In the genomic region with DNA sequence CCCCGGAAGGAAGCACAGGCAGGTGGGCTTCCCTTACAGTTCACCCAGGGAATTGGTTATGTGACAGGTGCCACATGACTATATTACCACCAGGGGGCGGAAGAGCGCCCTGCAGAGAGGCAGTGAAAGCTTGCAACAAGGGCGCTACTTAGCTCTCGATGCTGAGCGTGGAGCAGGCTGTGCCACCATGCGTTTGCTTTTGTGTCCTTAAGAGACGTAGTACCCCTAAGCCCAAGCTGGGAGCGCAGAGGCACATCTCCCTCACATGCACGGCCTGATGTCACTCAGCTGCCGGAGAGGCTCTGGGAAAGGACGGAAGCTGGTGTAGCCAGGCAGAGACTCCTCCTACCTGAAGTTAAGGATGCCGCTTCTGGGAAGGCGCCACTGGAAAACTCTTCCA, we compare ENCODE assay signal across 1 mouse cellular context.
TF ChIP-seq lines count a peak whose summit lies in the region.

No protein-coding gene starts in this region.

TF ChIP-seq in CH12.LX, 34 proteins besides CTCF, POLR2A, EP300 and RAD21:
- peak; percentile 52; the same call in 1 of the 2 replicates for TF ChIP-seq MAZ (IDR thresholded peaks at IDR 0.05; ENCODE audit: low read depth, low read length)
- 0 out of 2 replicates have a peak, but pooled peaks have one; percentile 35 for TF ChIP-seq MXI1 (IDR thresholded peaks at IDR 0.05; ENCODE audit: low read depth, low read length)
- TF ChIP-seq GABPA (IDR thresholded peaks at IDR 0.05; ENCODE audit: insufficient replicate concordance, low read depth, low read length): no peak
- TF ChIP-seq HCFC1 (IDR thresholded peaks at IDR 0.05; ENCODE audit: low read depth, low read length): 0 out of 2 replicates have a peak, but pooled peaks have one; percentile 18
- TF ChIP-seq ZNF384 (IDR thresholded peaks at IDR 0.05; ENCODE audit: low read depth, low read length): no peak
- TF ChIP-seq USF1 (IDR thresholded peaks at IDR 0.05; ENCODE audit: low read depth, low read length): peak; percentile 37; the same call in 1 of the 2 replicates
- peak; percentile 78 for TF ChIP-seq MAX (IDR thresholded peaks at IDR 0.05; ENCODE audit: low read length)
- TF ChIP-seq PAX5 (IDR thresholded peaks at IDR 0.05; ENCODE audit: low read length): no peak
- TF ChIP-seq SMC3 (IDR thresholded peaks at IDR 0.05; ENCODE audit: low read depth, low read length): peak; percentile 94
- TF ChIP-seq ZC3H11A (IDR thresholded peaks at IDR 0.05; ENCODE audit: low read depth, low read length): peak; percentile 72; the same call in 1 of the 2 replicates
- TF ChIP-seq SIN3A (IDR thresholded peaks at IDR 0.05; ENCODE audit: low read length): 0 out of 2 replicates have a peak, but pooled peaks have one; percentile 46
- 0 out of 2 replicates have a peak, but pooled peaks have one; percentile 28 for TF ChIP-seq MAFK (IDR thresholded peaks at IDR 0.05; ENCODE audit: insufficient replicate concordance, low read length)
- peak; percentile 54 for TF ChIP-seq IRF4 (IDR thresholded peaks at IDR 0.05; ENCODE audit: low read depth, low read length)
- peak; percentile 48; the same call in 1 of the 2 replicates for TF ChIP-seq ELF1 (IDR thresholded peaks at IDR 0.05; ENCODE audit: low read depth, low read length)
- TF ChIP-seq MEF2A (IDR thresholded peaks at IDR 0.05; ENCODE audit: borderline replicate concordance, low read depth, low read length): peak; percentile 39; the same call in 1 of the 2 replicates
- no peak for TF ChIP-seq ZMIZ1 (IDR thresholded peaks at IDR 0.05; ENCODE audit: low read depth, low read length)
- TF ChIP-seq NELFE (IDR thresholded peaks at IDR 0.05; ENCODE audit: low read depth, low read length): peak; percentile 50; the same call in 1 of the 2 replicates
- no peak for TF ChIP-seq ZKSCAN1 (IDR thresholded peaks at IDR 0.05; ENCODE audit: borderline replicate concordance, low read depth, low read length)
- TF ChIP-seq MYC (IDR thresholded peaks at IDR 0.05; ENCODE audit: low read depth, low read length): peak; percentile 50; the same call in 1 of the 2 replicates
- TF ChIP-seq TCF12 (IDR thresholded peaks at IDR 0.05; ENCODE audit: low read depth, low read length): peak; percentile 61; the same call in 1 of the 2 replicates
- 0 out of 2 replicates have a peak, but pooled peaks have one; percentile 37 for TF ChIP-seq BHLHE40 (IDR thresholded peaks at IDR 0.05; ENCODE audit: low read depth, low read length)
